Mouse (Mus musculus): Measurements from ENCODE around the gene Smg6. TPM values are rescaled to one million over a fixed set of nuclear protein-coding genes. Genes with fewer than 3 reads are reported as not detected.
A peak's percentile ranks its signal among the peaks of the same experiment; 100 is the strongest.
"Not testable (repeated sequence)": the region's sequence is repeated elsewhere in the genome, so short reads cannot be mapped to it uniquely, and the experiment has no call there.

The Smg6 gene
- polyA plus RNA-seq, 1 experiment from 2014 or later = 12.8 TPM

DNA sequence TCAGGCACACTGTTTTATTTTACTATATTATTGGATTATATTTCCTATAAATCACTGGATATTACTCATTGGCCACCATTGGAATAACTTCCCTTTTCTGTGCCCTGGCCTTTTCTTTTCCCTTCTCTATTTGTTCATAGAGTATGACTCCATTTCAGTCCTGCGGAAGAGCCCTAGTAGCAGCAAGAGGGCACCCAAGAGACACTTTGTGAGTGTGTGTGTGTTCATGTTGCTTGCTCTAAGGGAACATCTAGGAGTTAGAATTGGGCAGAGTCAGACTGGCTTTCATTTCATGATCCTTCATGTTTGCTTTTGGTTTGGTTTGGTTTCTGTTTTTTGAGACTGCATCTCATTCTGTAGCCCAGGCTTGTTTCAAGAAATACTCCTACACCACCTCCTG is 68.5 kb downstream of the Smg6 start:
- WGBS = 79% methylated on average over 1 of the region's 1 CpGs
- H3K4me2 ChIP-seq (ENCODE audit: low read depth, low read length) = no peak overlapping the region
- 0 out of 2 replicates have a peak, but pooled peaks cover 3% of the 10 kb centered on the region for H3K4me1 ChIP-seq (ENCODE audit: control insufficient read depth, insufficient read depth, low read length)
- no peak overlapping the region for H3K27ac ChIP-seq (replicated peaks; ENCODE audit: low read depth, low read length)
- H3K27me3 ChIP-seq (replicated peaks; ENCODE audit: control insufficient read depth, insufficient read depth, low read length) = no peaks in the 10 kb centered on the region
- no peaks in the 10 kb centered on the region for H3K9me3 ChIP-seq (ENCODE audit: control insufficient read depth, low read length)
- no peak overlapping the region for H3K9ac ChIP-seq (ENCODE audit: low read depth, low read length)
- DNase-seq (ENCODE audit: low spot score) (peak; percentile 29), ATAC-seq (ENCODE audit: low read depth) (no peak)
- H3K4me3 ChIP-seq (ENCODE audit: low read depth, low read length) = no peak overlapping the region
- peaks cover 23% of the 10 kb centered on the region for H3K36me3 ChIP-seq (ENCODE audit: control insufficient read depth, insufficient read depth, low read length)

DNA sequence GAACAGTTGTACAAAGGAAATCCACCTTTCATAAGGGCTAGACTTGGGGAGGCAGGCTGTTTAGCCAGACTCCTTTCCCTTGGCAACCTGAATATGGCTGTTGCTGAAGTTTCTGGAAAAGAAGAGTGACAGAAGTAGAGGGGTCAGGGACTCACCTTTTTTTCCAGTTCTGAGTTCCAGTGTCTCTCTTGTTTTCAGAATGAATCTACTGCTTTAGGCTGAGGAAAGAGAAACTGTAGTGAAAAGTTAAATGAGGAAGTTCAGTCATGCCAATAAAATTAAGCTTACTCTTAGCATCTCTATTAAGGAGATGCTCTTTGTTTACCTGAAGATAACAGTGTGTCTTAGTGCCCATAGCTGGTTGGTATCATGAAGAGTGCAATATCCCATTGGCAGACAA is 69.2 kb downstream of the Smg6 start:
- Histone ChIP-seq H3K9me3 (ENCODE audit: control insufficient read depth, low read length) (no peaks in the 10 kb centered on the region), H3K27me3 (replicated peaks; ENCODE audit: control insufficient read depth, insufficient read depth, low read length) (no peaks in the 10 kb centered on the region), H3K4me1 (ENCODE audit: control insufficient read depth, insufficient read depth, low read length) (0 out of 2 replicates have a peak, but pooled peaks cover 3% of the 10 kb centered on the region), H3K36me3 (ENCODE audit: control insufficient read depth, insufficient read depth, low read length) (peaks cover 23% of the 10 kb centered on the region), H3K27ac (replicated peaks; ENCODE audit: low read depth, low read length) (no peak overlapping the region), H3K4me2 (ENCODE audit: low read depth, low read length) (no peak overlapping the region), H3K9ac (ENCODE audit: low read depth, low read length) (no peak overlapping the region), H3K4me3 (ENCODE audit: low read depth, low read length) (no peak overlapping the region)
- DNase-seq (ENCODE audit: low spot score) (no peak), ATAC-seq (ENCODE audit: low read depth) (no peak)

DNA sequence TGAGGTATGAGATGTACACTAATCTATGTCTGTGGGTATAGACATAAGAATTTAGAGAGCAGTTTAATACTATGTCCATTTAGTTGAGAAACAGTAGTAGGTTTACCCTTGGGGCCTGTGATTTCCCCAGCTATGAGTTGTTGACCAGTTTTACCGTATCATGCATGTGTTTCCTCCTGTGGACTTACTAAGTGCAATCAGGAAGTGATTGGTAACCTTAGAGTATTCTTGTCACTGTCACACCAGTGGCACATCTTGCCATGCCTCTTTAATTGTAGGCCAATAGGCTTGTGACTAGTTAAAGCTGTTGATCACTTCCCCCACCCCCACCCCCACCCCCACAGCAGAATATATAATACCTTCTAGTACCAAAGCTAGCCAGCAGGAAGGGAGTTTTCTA is 70.9 kb downstream of the Smg6 start:
- no peaks in the 10 kb centered on the region; the same call in 1 of the 2 replicates for H3K4me1 ChIP-seq (ENCODE audit: control insufficient read depth, insufficient read depth, low read length)
- H3K9ac ChIP-seq (ENCODE audit: low read depth, low read length) = no peak overlapping the region
- 78% methylated on average over 1 of the region's 1 CpGs for WGBS
- H3K27me3 ChIP-seq (replicated peaks; ENCODE audit: control insufficient read depth, insufficient read depth, low read length) = no peaks in the 10 kb centered on the region
- no peaks in the 10 kb centered on the region for H3K9me3 ChIP-seq (ENCODE audit: control insufficient read depth, low read length)
- no peak overlapping the region for H3K4me3 ChIP-seq (ENCODE audit: low read depth, low read length)
- H3K4me2 ChIP-seq (ENCODE audit: low read depth, low read length) = no peak overlapping the region
- ATAC-seq (ENCODE audit: low read depth) (no peak), DNase-seq (ENCODE audit: low spot score) (no peak)
- no peak overlapping the region for H3K27ac ChIP-seq (replicated peaks; ENCODE audit: low read depth, low read length)
- peaks cover 15% of the 10 kb centered on the region for H3K36me3 ChIP-seq (ENCODE audit: control insufficient read depth, insufficient read depth, low read length)

DNA sequence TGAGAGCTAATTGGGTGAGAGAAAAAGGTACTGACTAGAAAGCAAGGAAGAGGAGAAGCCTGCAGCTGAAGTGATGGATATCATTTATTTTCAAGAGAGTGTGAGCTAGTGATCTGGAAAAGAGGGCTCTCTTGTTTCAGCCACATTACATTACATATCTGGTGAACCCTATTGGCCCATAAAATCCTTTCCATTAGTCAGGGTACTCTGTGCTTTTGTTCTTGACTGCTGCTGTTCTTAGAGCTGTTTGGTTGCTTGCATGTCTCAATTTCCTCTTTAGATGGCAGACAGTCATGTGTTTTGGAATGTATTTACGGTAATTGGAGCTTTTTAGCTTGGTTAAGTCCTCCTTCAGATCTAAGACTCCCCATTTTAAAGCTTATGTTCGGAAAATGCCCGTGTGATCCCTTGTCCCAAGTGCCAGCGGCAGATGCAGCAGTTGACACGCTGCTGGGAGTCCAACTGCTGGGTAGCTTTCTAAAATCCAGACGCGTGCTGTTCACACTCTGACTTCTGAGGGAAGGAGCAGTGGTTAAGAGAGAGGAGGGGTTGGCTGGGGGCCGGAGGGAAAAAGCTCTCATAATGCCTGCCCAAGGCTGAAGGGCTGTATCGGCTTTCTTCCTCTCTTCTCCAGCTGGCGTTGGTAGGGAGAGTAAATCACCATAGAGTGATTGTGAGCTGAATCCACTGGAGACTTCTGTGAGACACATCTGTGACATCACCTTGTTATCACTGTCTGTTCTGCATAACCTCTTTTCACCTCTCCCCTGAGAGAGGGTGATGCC is 75.4 kb downstream of the Smg6 start:
- Histone ChIP-seq H3K36me3 (ENCODE audit: control insufficient read depth, insufficient read depth, low read length) (peaks cover 7% of the 10 kb centered on the region), H3K9me3 (ENCODE audit: control insufficient read depth, low read length) (no peaks in the 10 kb centered on the region), H3K4me3 (ENCODE audit: low read depth, low read length) (no peak overlapping the region), H3K4me2 (ENCODE audit: low read depth, low read length) (0 out of 2 replicates have a peak overlapping the region, but pooled peaks have one; percentile 19), H3K4me1 (ENCODE audit: control insufficient read depth, insufficient read depth, low read length) (no peaks in the 10 kb centered on the region; the same call in 1 of the 2 replicates), H3K9ac (ENCODE audit: low read depth, low read length) (no peak overlapping the region), H3K27me3 (replicated peaks; ENCODE audit: control insufficient read depth, insufficient read depth, low read length) (no peaks in the 10 kb centered on the region), H3K27ac (replicated peaks; ENCODE audit: low read depth, low read length) (peak overlapping the region; percentile 24)
- DNase-seq (ENCODE audit: low spot score) (peak; percentile 85), ATAC-seq (ENCODE audit: low read depth) (peak; percentile 89)
- WGBS = 32% methylated on average over 10 of the region's 10 CpGs

DNA sequence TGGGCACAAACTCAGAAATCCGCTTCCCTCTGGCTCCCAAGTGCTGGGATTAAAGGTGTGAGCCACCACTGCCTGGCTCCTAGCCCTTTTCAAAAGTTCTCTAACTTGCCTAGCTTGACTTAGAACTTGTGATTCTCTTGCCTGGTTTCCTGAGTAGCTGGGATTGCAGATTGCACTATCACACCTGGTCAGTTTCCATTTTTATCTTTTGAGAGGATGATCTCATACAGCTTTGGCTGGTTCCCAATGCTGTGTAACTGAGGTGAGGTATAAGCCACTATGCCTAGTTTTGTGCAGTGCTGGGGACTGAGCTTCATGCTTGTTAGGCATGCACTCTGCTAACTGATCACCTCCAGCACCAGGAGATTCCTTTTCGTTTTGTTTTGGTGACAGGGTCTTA is 82.6 kb downstream of the Smg6 start:
- 63% methylated on average over 2 of the region's 2 CpGs for WGBS
- Histone ChIP-seq H3K27ac (replicated peaks; ENCODE audit: low read depth, low read length) (no peak overlapping the region), H3K9me3 (ENCODE audit: control insufficient read depth, low read length) (no peaks in the 10 kb centered on the region), H3K36me3 (ENCODE audit: control insufficient read depth, insufficient read depth, low read length) (no peaks in the 10 kb centered on the region), H3K4me3 (ENCODE audit: low read depth, low read length) (no peak overlapping the region), H3K27me3 (replicated peaks; ENCODE audit: control insufficient read depth, insufficient read depth, low read length) (no peaks in the 10 kb centered on the region), H3K4me2 (ENCODE audit: low read depth, low read length) (no peak overlapping the region), H3K4me1 (ENCODE audit: control insufficient read depth, insufficient read depth, low read length) (peaks cover 11% of the 10 kb centered on the region), H3K9ac (ENCODE audit: low read depth, low read length) (no peak overlapping the region)
- ATAC-seq (ENCODE audit: low read depth) = no peak
- no peak for DNase-seq (ENCODE audit: low spot score)

DNA sequence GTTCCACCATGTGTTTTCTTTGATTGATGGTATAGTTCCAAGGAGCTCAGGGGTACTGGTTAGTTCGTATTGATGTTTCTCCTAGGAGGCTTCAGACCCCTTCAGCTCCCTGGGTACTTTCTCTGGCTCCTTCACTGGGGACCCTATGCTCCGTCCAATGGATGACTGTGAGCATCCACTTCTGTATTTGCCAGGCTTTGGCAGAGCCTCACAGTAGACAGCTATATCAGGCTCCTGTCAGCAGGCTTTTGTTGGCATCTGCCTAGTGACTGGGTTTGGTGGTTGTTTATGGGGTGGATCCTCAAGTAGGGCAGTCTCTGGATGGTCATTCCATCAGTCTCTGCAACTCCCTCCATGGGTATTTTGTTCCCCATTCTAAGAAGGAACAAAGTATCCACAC is 83.9 kb downstream of the Smg6 start:
- DNase-seq (ENCODE audit: low spot score); H3K9ac ChIP-seq (ENCODE audit: low read depth, low read length); H3K4me2 ChIP-seq (ENCODE audit: low read depth, low read length); H3K4me3 ChIP-seq (ENCODE audit: low read depth, low read length); H3K36me3 ChIP-seq (ENCODE audit: control insufficient read depth, insufficient read depth, low read length); H3K27ac ChIP-seq (replicated peaks; ENCODE audit: low read depth, low read length); H3K9me3 ChIP-seq (ENCODE audit: control insufficient read depth, low read length); H3K27me3 ChIP-seq (replicated peaks; ENCODE audit: control insufficient read depth, insufficient read depth, low read length); ATAC-seq (ENCODE audit: low read depth): not testable (repeated sequence)
- WGBS = 83% methylated on average over 2 of the region's 2 CpGs
- H3K4me1 ChIP-seq (ENCODE audit: control insufficient read depth, insufficient read depth, low read length) = peaks cover 20% of the 10 kb centered on the region

DNA sequence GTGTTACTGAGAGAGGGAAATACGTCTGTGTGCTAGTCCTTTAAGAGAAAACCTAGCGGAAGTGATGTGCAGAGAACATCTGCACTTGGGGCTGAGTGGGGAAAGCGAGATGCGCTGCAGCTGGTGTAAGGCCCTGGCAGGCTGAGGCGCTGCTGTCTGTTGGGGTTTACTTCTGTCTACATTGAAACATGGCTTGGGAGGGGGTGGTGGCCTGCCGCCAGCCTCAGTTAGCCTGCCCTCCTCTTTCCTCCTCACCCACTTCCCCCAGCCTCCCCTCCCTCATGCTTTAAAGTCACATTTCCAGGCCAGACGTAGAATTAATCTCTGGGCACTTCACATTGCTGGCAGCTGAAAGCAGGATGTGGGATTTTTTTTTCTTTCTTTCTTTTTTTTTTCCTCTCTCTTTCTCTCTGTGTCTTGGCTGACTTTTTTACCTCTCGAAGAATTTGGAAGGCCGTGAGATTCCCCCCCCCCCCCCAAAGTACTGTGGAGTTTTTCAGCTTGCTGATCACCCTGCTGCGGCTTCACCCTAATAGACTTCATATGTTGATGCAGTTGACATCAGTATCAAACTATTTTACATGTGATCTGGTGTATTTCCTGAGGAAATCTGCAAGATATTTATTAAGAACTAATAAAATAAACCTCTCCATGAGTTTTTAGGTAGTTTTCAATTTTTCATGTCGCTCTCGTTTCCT is 87.5 kb downstream of the Smg6 start:
- ATAC-seq (ENCODE audit: low read depth) (peak; percentile 89), DNase-seq (ENCODE audit: low spot score) (peak; percentile 95)
- Histone ChIP-seq H3K4me2 (ENCODE audit: low read depth, low read length) (peak overlapping the region; percentile 30), H3K9ac (ENCODE audit: low read depth, low read length) (0 out of 2 replicates have a peak overlapping the region, but pooled peaks have one; percentile 21), H3K4me1 (ENCODE audit: control insufficient read depth, insufficient read depth, low read length) (peaks cover 45% of the 10 kb centered on the region), H3K27ac (replicated peaks; ENCODE audit: low read depth, low read length) (peak overlapping the region; percentile 91), H3K36me3 (ENCODE audit: control insufficient read depth, insufficient read depth, low read length) (no peaks in the 10 kb centered on the region), H3K4me3 (ENCODE audit: low read depth, low read length) (no peak overlapping the region), H3K9me3 (ENCODE audit: control insufficient read depth, low read length) (no peaks in the 10 kb centered on the region), H3K27me3 (replicated peaks; ENCODE audit: control insufficient read depth, insufficient read depth, low read length) (no peaks in the 10 kb centered on the region)
- 18% methylated on average over 12 of the region's 12 CpGs for WGBS

DNA sequence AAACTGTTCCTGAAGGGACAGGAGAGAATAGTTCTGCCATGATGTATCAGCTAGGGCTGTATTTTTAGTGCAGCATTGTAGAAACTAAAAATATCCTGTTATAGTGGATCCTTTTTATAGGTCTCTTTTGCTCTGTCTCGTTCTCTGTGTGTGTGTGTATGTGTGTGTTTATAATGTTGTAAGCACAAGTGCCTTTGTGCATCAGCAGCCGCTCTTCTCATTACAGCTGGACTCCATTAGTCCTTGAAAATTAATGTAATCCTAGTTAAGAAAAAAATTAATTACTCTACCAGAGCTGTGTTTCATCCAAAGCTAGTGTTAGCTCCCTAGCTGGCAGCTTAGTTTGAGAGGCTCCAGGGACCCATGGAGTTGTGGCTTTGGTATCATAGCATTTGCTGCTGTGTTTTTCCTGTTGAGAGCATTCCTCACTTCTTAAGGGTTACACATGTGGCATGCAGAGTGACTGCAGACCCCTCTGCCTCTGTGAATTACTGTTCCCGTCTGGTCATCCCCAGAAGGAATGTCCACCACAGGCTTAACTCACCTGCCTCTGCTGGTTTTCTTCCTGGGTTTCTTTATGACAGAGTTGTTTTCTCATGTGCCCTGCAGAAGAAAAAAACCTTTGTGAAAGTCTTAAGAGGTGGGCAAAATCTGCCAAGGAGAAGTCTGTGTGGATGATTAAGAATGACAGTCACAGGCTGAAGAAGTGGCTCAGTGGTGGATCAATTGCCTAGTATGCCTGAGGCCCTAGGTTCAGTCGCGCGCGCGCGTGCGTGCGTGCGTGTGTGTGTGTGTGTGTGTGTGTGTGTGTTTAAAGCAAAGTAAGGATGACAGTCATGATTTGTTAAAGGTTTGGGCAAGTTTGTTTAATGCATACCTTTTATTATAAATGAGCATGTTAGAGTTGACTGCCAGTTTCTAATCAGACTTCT is 88.4 kb downstream of the Smg6 start:
- H3K4me2 ChIP-seq (ENCODE audit: low read depth, low read length) = peak overlapping the region; percentile 30; the same call in 1 of the 2 replicates
- DNase-seq (ENCODE audit: low spot score) (peak; percentile 59), ATAC-seq (ENCODE audit: low read depth) (0 out of 2 replicates have a peak, but pooled peaks have one; percentile 11)
- H3K9me3 ChIP-seq (ENCODE audit: control insufficient read depth, low read length) = no peaks in the 10 kb centered on the region
- no peak overlapping the region for H3K4me3 ChIP-seq (ENCODE audit: low read depth, low read length)
- H3K27me3 ChIP-seq (replicated peaks; ENCODE audit: control insufficient read depth, insufficient read depth, low read length) = no peaks in the 10 kb centered on the region
- H3K9ac ChIP-seq (ENCODE audit: low read depth, low read length) = no peak overlapping the region
- whole genome bisulfite sequencing = 38% methylated on average over 12 of the region's 12 CpGs
- H3K4me1 ChIP-seq (ENCODE audit: control insufficient read depth, insufficient read depth, low read length) = peaks cover 45% of the 10 kb centered on the region
- peak overlapping the region; percentile 91 for H3K27ac ChIP-seq (replicated peaks; ENCODE audit: low read depth, low read length)
- H3K36me3 ChIP-seq (ENCODE audit: control insufficient read depth, insufficient read depth, low read length) = no peaks in the 10 kb centered on the region
